Mouse (Mus musculus): ENCODE results near the gene Sept8. TPM values are rescaled to one million over a fixed set of nuclear protein-coding genes. Genes with fewer than 3 reads are reported as not detected.

The Sept8 gene
- polyA plus RNA-seq, 1 experiment from 2014 or later: 21.3 TPM

- Histone ChIP-seq H3K27ac (replicated peaks) (peak overlapping the region; percentile 23; the same call in 1 of the 2 replicates), H3K36me3 (no peaks in the 10 kb centered on the region), H3K27me3 (peaks cover 4% of the 10 kb centered on the region), H3K9ac (peak overlapping the region; percentile 89), H3K4me3 (peak overlapping the region; percentile 80), H3K9me3 (no peaks in the 10 kb centered on the region), H3K4me2 (peak overlapping the region; percentile 77), H3K4me1 (replicated peaks) (peaks cover 54% of the 10 kb centered on the region)
- 52% methylated on average over 16 of the region's 16 CpGs for WGBS
- ATAC-seq (ENCODE audit: low read depth): no peak
Measured at GRCm38 (mm10) chr11:53521120-53521820, 2.2 kb downstream of the Sept8 start.

DNA sequence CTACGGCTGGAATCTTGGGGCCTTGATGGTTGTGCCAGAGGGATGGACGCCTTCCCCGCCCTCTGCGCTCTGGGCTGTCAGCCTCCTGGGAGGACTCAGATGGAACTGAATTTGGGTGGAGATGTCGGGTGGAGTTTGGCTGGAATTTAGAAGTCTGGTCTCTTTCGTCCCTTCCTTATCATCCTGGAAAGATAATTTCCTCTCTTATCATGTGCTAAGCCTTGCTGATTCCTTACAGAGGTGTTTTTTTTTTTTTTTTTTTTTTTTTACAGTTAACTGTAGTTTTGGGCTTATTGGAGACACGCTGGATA lies 2.7 kb downstream of the Sept8 start:
- 83% methylated on average over 7 of the region's 7 CpGs for WGBS
- H3K9me3 ChIP-seq: no peaks in the 10 kb centered on the region
- H3K4me1 ChIP-seq (replicated peaks): peaks cover 54% of the 10 kb centered on the region
- H3K4me2 ChIP-seq: peak overlapping the region; percentile 77
- ATAC-seq (ENCODE audit: low read depth): no peak
- peak overlapping the region; percentile 89; the same call in 1 of the 2 replicates for H3K9ac ChIP-seq
- no peaks in the 10 kb centered on the region for H3K36me3 ChIP-seq
- peaks cover 4% of the 10 kb centered on the region for H3K27me3 ChIP-seq
- H3K4me3 ChIP-seq: peak overlapping the region; percentile 80; the same call in 1 of the 2 replicates
- H3K27ac ChIP-seq (replicated peaks): no peak overlapping the region

GRCm38 (mm10) chr11:53522362-53522761 lies 3.3 kb downstream of the Sept8 start:
- H3K36me3 ChIP-seq: no peaks in the 10 kb centered on the region
- no peak overlapping the region for H3K9ac ChIP-seq
- H3K4me2 ChIP-seq: no peak overlapping the region
- peaks cover 4% of the 10 kb centered on the region; the same call in 1 of the 2 replicates for H3K27me3 ChIP-seq
- no peak overlapping the region for H3K4me3 ChIP-seq
- 96% methylated on average over 3 of the region's 3 CpGs for WGBS
- no peaks in the 10 kb centered on the region for H3K9me3 ChIP-seq
- H3K27ac ChIP-seq (replicated peaks): no peak overlapping the region
- ATAC-seq (ENCODE audit: low read depth): no peak
- peaks cover 54% of the 10 kb centered on the region for H3K4me1 ChIP-seq (replicated peaks)

- peaks cover 4% of the 10 kb centered on the region; the same call in 1 of the 2 replicates for H3K27me3 ChIP-seq
- peaks cover 54% of the 10 kb centered on the region for H3K4me1 ChIP-seq (replicated peaks)
- H3K36me3 ChIP-seq: no peaks in the 10 kb centered on the region
- no peak overlapping the region for H3K4me3 ChIP-seq
- H3K9me3 ChIP-seq: no peaks in the 10 kb centered on the region
- WGBS: 47% methylated on average over 9 of the region's 9 CpGs
- no peak overlapping the region for H3K4me2 ChIP-seq
- H3K9ac ChIP-seq: no peak overlapping the region
- no peak for ATAC-seq (ENCODE audit: low read depth)
- peak overlapping the region; percentile 13; the same call in 1 of the 2 replicates for H3K27ac ChIP-seq (replicated peaks)
Measured at GRCm38 (mm10) chr11:53522930-53523329, 3.9 kb downstream of the Sept8 start.

DNA sequence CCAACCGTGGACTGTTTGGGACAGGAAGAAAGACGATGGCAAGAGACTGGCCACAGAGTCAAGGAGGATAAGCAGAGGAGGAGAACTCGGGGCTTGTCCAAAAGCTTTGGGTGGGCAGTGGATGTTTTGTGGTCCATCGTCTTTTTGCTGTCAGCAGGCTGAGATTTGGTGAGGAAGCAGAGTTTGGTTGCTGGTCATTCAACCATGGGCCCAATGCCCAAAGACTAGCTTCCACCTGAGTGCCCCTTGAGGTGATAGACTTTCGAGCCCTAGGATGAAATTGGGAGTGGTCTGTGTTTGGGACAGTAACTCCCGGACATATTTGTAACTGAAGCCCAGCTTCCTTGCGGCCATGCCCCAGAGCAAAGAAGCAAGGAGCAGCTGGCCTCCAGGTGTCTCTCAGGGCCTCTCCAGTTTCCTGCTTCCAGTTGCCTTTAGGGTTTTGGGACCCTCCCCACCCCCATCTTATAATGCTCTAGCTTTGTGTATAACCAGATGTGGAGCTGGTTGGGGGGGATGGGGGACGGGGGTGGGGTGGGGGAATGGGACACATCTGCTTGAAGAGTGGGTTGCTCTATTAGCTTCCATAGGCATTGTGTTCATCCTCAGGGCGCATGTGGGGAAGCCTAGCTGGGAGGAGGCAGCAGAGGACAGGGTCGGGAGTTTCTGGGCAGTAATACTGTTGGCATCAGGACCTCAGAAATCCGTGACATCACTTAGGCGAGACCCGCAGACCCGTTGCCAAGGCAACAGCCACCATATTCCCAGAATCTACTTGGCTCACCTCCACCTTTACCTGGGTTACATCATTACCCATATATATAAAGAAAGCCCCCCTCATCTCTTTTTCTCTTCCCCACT lies 4.7 kb downstream of the Sept8 start:
- H3K4me2 ChIP-seq: no peak overlapping the region
- no peak for ATAC-seq (ENCODE audit: low read depth)
- no peaks in the 10 kb centered on the region for H3K27me3 ChIP-seq
- no peaks in the 10 kb centered on the region for H3K9me3 ChIP-seq
- peaks cover 62% of the 10 kb centered on the region for H3K4me1 ChIP-seq (replicated peaks)
- H3K4me3 ChIP-seq: no peak overlapping the region
- 85% methylated on average over 14 of the region's 14 CpGs for WGBS
- H3K27ac ChIP-seq (replicated peaks): peak overlapping the region; percentile 13; the same call in 1 of the 2 replicates
- H3K9ac ChIP-seq: no peak overlapping the region
- H3K36me3 ChIP-seq: no peaks in the 10 kb centered on the region

DNA sequence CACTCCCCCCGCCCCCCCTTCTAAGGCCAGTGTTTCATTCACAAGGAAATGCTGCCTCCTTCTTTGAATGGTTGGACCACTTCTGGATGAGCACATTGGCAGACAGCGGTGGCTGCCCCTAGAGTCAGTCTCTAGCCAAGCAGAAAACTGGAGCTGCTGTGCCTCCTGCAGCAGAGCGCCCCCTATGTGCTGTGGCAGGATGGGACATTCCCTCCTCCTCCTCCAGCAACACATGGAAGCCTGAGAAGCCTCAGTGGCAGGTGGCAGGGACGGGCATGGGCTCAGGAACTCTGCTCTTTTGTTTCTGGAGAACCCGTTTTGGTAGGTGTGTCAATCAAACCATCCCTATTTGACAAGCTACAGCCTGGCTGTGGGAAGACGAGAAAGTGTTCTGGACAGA lies 5.8 kb downstream of the Sept8 start:
- no peak overlapping the region for H3K4me2 ChIP-seq
- ATAC-seq (ENCODE audit: low read depth): no peak
- H3K9ac ChIP-seq: no peak overlapping the region
- H3K9me3 ChIP-seq: no peaks in the 10 kb centered on the region
- WGBS: 69% methylated on average over 6 of the region's 6 CpGs
- no peak overlapping the region for H3K27ac ChIP-seq (replicated peaks)
- peaks cover 66% of the 10 kb centered on the region for H3K4me1 ChIP-seq (replicated peaks)
- no peaks in the 10 kb centered on the region for H3K36me3 ChIP-seq
- H3K27me3 ChIP-seq: no peaks in the 10 kb centered on the region
- no peak overlapping the region for H3K4me3 ChIP-seq

- H3K4me1 ChIP-seq (replicated peaks): peaks cover 62% of the 10 kb centered on the region
- H3K27me3 ChIP-seq: no peaks in the 10 kb centered on the region
- no peaks in the 10 kb centered on the region for H3K9me3 ChIP-seq
- H3K36me3 ChIP-seq: no peaks in the 10 kb centered on the region
- no peak overlapping the region for H3K9ac ChIP-seq
- no peak overlapping the region for H3K27ac ChIP-seq (replicated peaks)
- WGBS: 66% methylated on average over 4 of the region's 4 CpGs
- H3K4me3 ChIP-seq: no peak overlapping the region
- ATAC-seq (ENCODE audit: low read depth): no peak
- no peak overlapping the region for H3K4me2 ChIP-seq
Measured at GRCm38 (mm10) chr11:53525461-53525860, 6.4 kb downstream of the Sept8 start.

GRCm38 (mm10) chr11:53528397-53529252 lies 9.6 kb downstream of the Sept8 start:
- 0 out of 2 replicates have a peak overlapping the region, but pooled peaks have one; percentile 1 for H3K9ac ChIP-seq
- no peak overlapping the region for H3K27ac ChIP-seq (replicated peaks)
- H3K4me1 ChIP-seq (replicated peaks): peaks cover 32% of the 10 kb centered on the region
- H3K36me3 ChIP-seq: peaks cover 7% of the 10 kb centered on the region
- no peak for ATAC-seq (ENCODE audit: low read depth)
- H3K4me2 ChIP-seq: no peak overlapping the region
- H3K9me3 ChIP-seq: no peaks in the 10 kb centered on the region
- H3K27me3 ChIP-seq: no peaks in the 10 kb centered on the region
- WGBS: 69% methylated on average over 9 of the region's 9 CpGs
- no peak overlapping the region for H3K4me3 ChIP-seq

GRCm38 (mm10) chr11:53529253-53529557 lies 10.1 kb downstream of the Sept8 start:
- no peak overlapping the region for H3K9ac ChIP-seq
- H3K4me2 ChIP-seq: no peak overlapping the region
- H3K4me3 ChIP-seq: no peak overlapping the region
- peaks cover 26% of the 10 kb centered on the region for H3K4me1 ChIP-seq (replicated peaks)
- no peak for ATAC-seq (ENCODE audit: low read depth)
- H3K27ac ChIP-seq (replicated peaks): no peak overlapping the region
- H3K9me3 ChIP-seq: no peaks in the 10 kb centered on the region
- 79% methylated on average over 6 of the region's 6 CpGs for WGBS
- H3K36me3 ChIP-seq: peaks cover 13% of the 10 kb centered on the region
- H3K27me3 ChIP-seq: no peaks in the 10 kb centered on the region

- WGBS: 86% methylated on average over 9 of the region's 9 CpGs
- no peak overlapping the region for H3K4me3 ChIP-seq
Measured at GRCm38 (mm10) chr11:53530001-53530400, 10.9 kb downstream of the Sept8 start.

GRCm38 (mm10) chr11:53531578-53532230 lies 12.6 kb downstream of the Sept8 start:
- H3K27ac ChIP-seq (replicated peaks): no peak overlapping the region
- 95% methylated on average over 10 of the region's 10 CpGs for WGBS
- H3K9me3 ChIP-seq: no peaks in the 10 kb centered on the region
- no peak overlapping the region for H3K4me2 ChIP-seq
- no peaks in the 10 kb centered on the region for H3K27me3 ChIP-seq
- H3K4me1 ChIP-seq (replicated peaks): peaks cover 19% of the 10 kb centered on the region
- no peak for ATAC-seq (ENCODE audit: low read depth)
- no peak overlapping the region for H3K9ac ChIP-seq
- H3K36me3 ChIP-seq: peaks cover 38% of the 10 kb centered on the region
- no peak overlapping the region for H3K4me3 ChIP-seq

More at GRCm38 (mm10) chr11:53530001-53530400, 10.9 kb downstream of the Sept8 start:
- no peak overlapping the region for H3K9ac ChIP-seq
- H3K27ac ChIP-seq (replicated peaks): no peak overlapping the region
- no peak overlapping the region for H3K4me2 ChIP-seq
- H3K9me3 ChIP-seq: no peaks in the 10 kb centered on the region
- peaks cover 21% of the 10 kb centered on the region for H3K36me3 ChIP-seq
- peaks cover 19% of the 10 kb centered on the region for H3K4me1 ChIP-seq (replicated peaks)
- H3K27me3 ChIP-seq: no peaks in the 10 kb centered on the region
- no peak for ATAC-seq (ENCODE audit: low read depth)
